Mouse (Mus musculus) cerebellum, adult 2 months (tissue): ENCODE results near the gene Slc6a13.

Source experiments
- CTCF ChIP-seq: fragments of 200-500 bp; IDR thresholded peaks from 2 replicates; pipeline ENCODE4 v1.5.1; 2011; ENCODE audit warnings: low read depth, mild to moderate bottlenecking, control low read depth, low read length, moderate library complexity, borderline replicate concordance; ENCODE audit not compliant: insufficient read depth
- POLR2A ChIP-seq: fragments of 200-500 bp; IDR thresholded peaks from 2 replicates; pipeline ENCODE4 v1.6.1; 2011; ENCODE audit warnings: low read length, control low read depth, borderline replicate concordance; ENCODE audit not compliant: insufficient read depth

DNA sequence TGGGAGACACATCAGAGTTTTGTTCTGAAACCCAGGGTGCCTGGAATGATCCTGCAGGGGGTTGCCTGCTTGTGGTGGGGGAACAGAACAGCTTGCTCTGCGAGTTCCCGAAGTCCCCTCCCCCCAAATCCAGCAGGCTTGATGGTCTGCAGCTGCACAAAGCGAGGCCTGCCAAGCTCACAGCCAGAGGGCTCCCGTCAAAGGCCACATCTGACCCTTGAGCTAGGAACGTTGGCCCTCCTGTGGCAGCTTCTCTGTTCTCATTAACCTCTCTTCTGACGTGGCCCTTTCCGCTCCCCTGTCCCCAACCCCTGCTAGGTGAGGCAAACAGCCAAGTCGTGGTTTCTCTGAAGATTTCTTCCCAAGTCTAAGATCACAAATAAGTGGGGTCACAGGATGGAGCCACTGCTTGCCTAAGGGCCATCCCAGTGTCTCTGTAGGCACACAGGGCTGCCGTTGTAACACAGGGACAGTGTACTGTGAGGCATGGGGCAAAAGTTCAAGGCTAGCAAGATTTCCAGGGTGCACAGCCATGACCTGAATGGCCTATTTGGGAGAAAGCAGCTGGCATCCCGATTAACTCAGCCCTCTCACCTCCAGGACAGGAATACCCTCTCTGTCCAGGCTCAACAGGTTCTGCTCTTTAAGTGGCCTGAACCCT is 30.0 kb downstream of the Slc6a13 start:
- TF ChIP-seq CTCF = no peak
- no peak for TF ChIP-seq POLR2A
